Mouse (Mus musculus) cerebellum, adult 2 months (tissue): ENCODE measurements at regions not wholly inside any gene's neighbourhood (a gene's known extent, or its start where the extent isn't known, plus 50 kb on each side); places are given as distances from the start of the nearest gene placed in this dataset.

Experiments used
- DNase-seq, 2 experiments: peaks; one replicate each; pipeline ENCODE4 v3.0.0; 2021
- H3K27ac ChIP-seq: fragments of 200-500 bp; 2 replicates; pipeline ENCODE4 v1.5.1; 2012; ENCODE audit warnings: low read length, control low read depth, inconsistent platforms; ENCODE audit not compliant: insufficient read depth
- H3K27me3 ChIP-seq: fragments of 200-500 bp; 2 replicates; pipeline ENCODE4 v1.6.1; 2012; ENCODE audit warnings: inconsistent platforms, mild to moderate bottlenecking, low read length, moderate library complexity; ENCODE audit not compliant: control insufficient read depth, insufficient read depth
- H3K4me1 ChIP-seq: fragments of 200-500 bp; 2 replicates; pipeline ENCODE4 v1.6.1; 2011; ENCODE audit warnings: low read length; ENCODE audit not compliant: control insufficient read depth, insufficient read depth
- H3K4me3 ChIP-seq: fragments of 200-500 bp; replicated peaks from 2 replicates; pipeline ENCODE3; 2011; ENCODE audit warnings: mild to moderate bottlenecking, low read depth, low read length, control low read depth; ENCODE audit not compliant: insufficient read depth
- CTCF ChIP-seq: fragments of 200-500 bp; IDR thresholded peaks from 2 replicates; pipeline ENCODE4 v1.5.1; 2011; ENCODE audit warnings: low read depth, mild to moderate bottlenecking, control low read depth, low read length, moderate library complexity, borderline replicate concordance; ENCODE audit not compliant: insufficient read depth
- POLR2A ChIP-seq: fragments of 200-500 bp; IDR thresholded peaks from 2 replicates; pipeline ENCODE4 v1.6.1; 2011; ENCODE audit warnings: low read length, control low read depth, borderline replicate concordance; ENCODE audit not compliant: insufficient read depth
- WGBS: fragments of 180-500 bp; shearing (Covaris S2); methylation state at CpG from one replicate; pipeline ENCODE4 v1.1.7; 2018; 5-methylcytosine and 5-hydroxymethylcytosine counted together

GRCm38 (mm10) chr2:57919102-57919731 is 78.5 kb upstream of the Galnt5 start:
- TF ChIP-seq POLR2A (no peak), CTCF (no peak)
- Histone ChIP-seq H3K27ac (no peak overlapping the region), H3K27me3 (no peaks in the 10 kb centered on the region), H3K4me3 (no peak overlapping the region), H3K4me1 (peaks cover 4% of the 10 kb centered on the region; the same call in 1 of the 2 replicates)
- peak; percentile 36 to 56 for DNase-seq
- WGBS = 50% methylated on average over 14 of the region's 14 CpGs

GRCm38 (mm10) chr2:57934062-57934822 is 63.4 kb upstream of the Galnt5 start:
- Histone ChIP-seq H3K4me3 (no peak overlapping the region), H3K27me3 (no peaks in the 10 kb centered on the region), H3K27ac (no peak overlapping the region), H3K4me1 (no peaks in the 10 kb centered on the region)
- no peak for DNase-seq
- 63% methylated on average over 5 of the region's 5 CpGs for WGBS
- TF ChIP-seq POLR2A = no peak
- TF ChIP-seq CTCF = peak; percentile 22; the same call in 1 of the 2 replicates
